Mouse (Mus musculus) megakaryocyte, embryonic 14.5 days (primary cell): Measurements from ENCODE around the gene Vrtn. TPM values are rescaled to one million over a fixed set of nuclear protein-coding genes. Genes with fewer than 3 reads are reported as not detected.

ENCODE experiments used
- H3K27me3 ChIP-seq: replicated peaks from 2 replicates; pipeline ENCODE3; 2012; ENCODE audit warnings: inconsistent platforms
- H3K36me3 ChIP-seq: replicated peaks from 2 replicates; pipeline ENCODE3; 2012; ENCODE audit warnings: low read length, inconsistent platforms, mixed read lengths
- H3K4me1 ChIP-seq: 2 replicates; pipeline ENCODE4 v1.6.1; 2012; ENCODE audit warnings: inconsistent platforms
- H3K4me3 ChIP-seq: replicated peaks from 2 replicates; pipeline ENCODE3; 2012; ENCODE audit warnings: moderate library complexity, mild to moderate bottlenecking, inconsistent platforms
- H3K9me3 ChIP-seq: 2 replicates; pipeline ENCODE4 v1.6.1; 2012; ENCODE audit warnings: inconsistent platforms
- FLI1 ChIP-seq: IDR thresholded peaks from 2 replicates; pipeline ENCODE4 v1.6.1; 2012; ENCODE audit warnings: low read length, inconsistent platforms, mixed read lengths
- GATA1 ChIP-seq: IDR thresholded peaks from 3 replicates; pipeline ENCODE4 v1.6.1; 2012; ENCODE audit warnings: mixed read lengths, low read length, inconsistent platforms, borderline replicate concordance
- polyA plus RNA-seq: library from polyadenylated mRNA; stranded (reverse); fragments of >175 nt; gene quantifications from 2 replicates; pipeline ENCODE4 v1.2.3, GENCODE M21; 2012; ENCODE audit warnings: low replicate concordance; ENCODE audit not compliant: insufficient read depth

Gene Vrtn
- polyA plus RNA-seq = not detected in 2 replicates

DNA sequence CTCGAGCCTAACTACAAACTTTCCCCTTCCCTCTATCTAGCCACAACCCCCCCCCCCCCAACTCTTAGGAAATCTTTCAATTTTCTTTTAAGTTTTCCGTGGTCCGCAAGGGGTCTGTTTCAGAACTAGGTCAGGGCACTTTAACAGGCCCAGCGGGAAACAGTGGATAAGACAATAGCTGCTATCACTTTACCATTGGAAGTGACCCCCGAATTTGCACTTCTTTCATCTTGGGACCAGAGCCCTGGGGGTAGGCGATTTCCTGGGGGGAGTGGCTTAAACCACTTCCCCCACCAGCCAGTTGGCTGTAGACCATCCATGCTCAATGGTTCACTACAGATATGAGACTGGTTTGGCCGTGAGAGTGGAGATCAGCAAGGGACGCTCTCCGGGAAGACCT, at the start of gene Vrtn:
TSS of gene Vrtn (plus strand) at position 366 of the 400 bp plus-strand sequence.
- Histone ChIP-seq H3K27me3 (peaks cover 65% of the 10 kb centered on the region), H3K4me1 (peaks cover 32% of the 10 kb centered on the region), H3K36me3 (no peaks in the 10 kb centered on the region), H3K4me3 (peak within 1 kb of the TSS; percentile 64), H3K9me3 (peaks cover 7% of the 10 kb centered on the region)
- no peak for TF ChIP-seq FLI1
- no peak for TF ChIP-seq GATA1

DNA sequence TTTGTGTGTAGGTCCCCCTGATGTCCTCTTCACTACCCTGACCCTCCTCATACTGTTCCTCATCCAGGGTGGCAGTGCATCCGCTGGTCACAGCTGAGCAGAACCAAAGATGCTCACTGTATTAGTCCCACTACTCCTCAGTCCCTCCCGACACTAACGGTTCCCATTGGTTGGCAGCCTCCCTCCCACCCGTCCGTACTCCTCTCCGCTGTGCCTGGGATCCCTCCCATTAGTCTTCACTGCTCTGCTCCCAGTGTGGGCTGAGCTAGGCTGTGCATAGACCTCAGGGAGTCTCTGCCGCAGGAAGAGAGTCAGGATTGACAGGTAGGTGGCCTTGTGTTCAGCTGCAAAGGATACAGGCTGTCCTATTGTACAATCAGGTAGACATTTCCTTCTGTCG, 42.5 kb upstream of the Vrtn start:
- H3K4me1 ChIP-seq = no peaks in the 10 kb centered on the region; the same call in 1 of the 2 replicates
- H3K9me3 ChIP-seq = no peaks in the 10 kb centered on the region
- H3K27me3 ChIP-seq = peaks cover 48% of the 10 kb centered on the region
- H3K4me3 ChIP-seq = no peak overlapping the region
- H3K36me3 ChIP-seq = peaks cover 10% of the 10 kb centered on the region
- TF ChIP-seq FLI1 (no peak), GATA1 (no peak)

DNA sequence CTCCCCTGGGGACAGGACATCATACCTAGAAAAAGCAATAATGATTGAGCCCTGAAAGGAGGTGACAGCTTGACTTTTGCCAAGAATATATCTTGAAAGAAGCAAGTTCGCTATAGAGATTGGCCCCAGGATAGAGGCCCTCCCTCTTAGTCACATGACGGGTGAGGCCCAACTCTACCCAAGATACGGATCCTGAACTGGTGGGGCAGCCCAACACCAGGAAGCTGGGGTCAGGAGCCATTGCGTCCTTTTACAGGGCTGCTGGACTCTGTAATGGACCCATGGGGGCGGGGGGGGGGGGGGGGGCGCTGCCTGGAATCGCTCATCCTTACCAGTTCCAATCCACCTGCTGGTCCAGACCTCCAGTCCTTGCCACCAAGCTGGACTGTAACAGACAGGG, 36.8 kb upstream of the Vrtn start:
- H3K4me3 ChIP-seq = no peak overlapping the region
- TF ChIP-seq GATA1 = no peak
- TF ChIP-seq FLI1 = no peak
- no peaks in the 10 kb centered on the region for H3K9me3 ChIP-seq
- H3K27me3 ChIP-seq = peaks cover 5% of the 10 kb centered on the region
- peaks cover 48% of the 10 kb centered on the region for H3K36me3 ChIP-seq
- H3K4me1 ChIP-seq = no peaks in the 10 kb centered on the region

DNA sequence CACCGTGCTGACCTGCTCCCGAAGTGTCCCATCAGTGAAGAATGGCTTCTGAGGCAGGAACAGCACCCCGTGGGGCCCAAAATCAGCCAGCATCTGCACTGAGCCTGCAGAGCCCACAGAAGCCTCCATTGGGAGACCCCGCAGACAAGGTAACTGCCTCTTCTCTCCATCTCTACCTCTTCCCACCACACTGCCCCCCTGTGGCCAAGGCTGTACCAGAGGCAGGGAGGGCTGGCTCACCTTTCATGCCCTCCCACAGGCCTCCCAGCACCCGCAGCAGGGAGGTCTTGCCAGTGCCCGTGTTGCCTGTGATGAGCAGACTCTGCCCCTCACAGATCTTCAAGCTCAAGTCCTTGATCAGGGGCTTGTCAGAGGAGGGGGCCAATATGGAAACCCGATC, 35.0 kb upstream of the Vrtn start:
- H3K4me1 ChIP-seq = 0 out of 2 replicates have a peak, but pooled peaks cover 1% of the 10 kb centered on the region
- H3K27me3 ChIP-seq = no peaks in the 10 kb centered on the region
- no peak overlapping the region for H3K4me3 ChIP-seq
- H3K9me3 ChIP-seq = no peaks in the 10 kb centered on the region
- peaks cover 57% of the 10 kb centered on the region for H3K36me3 ChIP-seq
- TF ChIP-seq FLI1 (no peak), GATA1 (no peak)

DNA sequence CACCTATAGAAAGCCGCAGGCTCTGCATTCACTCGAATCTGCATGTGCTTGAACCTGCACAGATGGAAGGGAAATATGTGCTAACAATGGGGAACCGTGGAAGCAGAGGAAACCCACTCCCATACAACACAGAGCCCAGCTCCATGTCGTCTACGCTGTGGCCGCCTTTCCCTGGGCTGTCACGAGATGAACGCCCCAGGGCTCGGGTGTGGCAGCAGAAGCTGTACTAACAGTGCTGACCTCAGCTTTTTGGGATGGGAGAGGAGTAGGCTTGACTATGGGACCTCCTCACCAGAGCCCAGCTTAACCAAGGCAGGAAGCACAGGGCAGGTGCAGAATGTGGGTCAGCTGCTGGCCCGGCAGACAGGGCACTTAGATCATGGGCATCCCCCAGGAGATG, 29.1 kb upstream of the Vrtn start:
- Histone ChIP-seq H3K36me3 (peaks cover 52% of the 10 kb centered on the region), H3K4me3 (no peak overlapping the region), H3K27me3 (no peaks in the 10 kb centered on the region), H3K9me3 (no peaks in the 10 kb centered on the region), H3K4me1 (peaks cover 35% of the 10 kb centered on the region)
- TF ChIP-seq FLI1 = no peak
- TF ChIP-seq GATA1 = no peak

DNA sequence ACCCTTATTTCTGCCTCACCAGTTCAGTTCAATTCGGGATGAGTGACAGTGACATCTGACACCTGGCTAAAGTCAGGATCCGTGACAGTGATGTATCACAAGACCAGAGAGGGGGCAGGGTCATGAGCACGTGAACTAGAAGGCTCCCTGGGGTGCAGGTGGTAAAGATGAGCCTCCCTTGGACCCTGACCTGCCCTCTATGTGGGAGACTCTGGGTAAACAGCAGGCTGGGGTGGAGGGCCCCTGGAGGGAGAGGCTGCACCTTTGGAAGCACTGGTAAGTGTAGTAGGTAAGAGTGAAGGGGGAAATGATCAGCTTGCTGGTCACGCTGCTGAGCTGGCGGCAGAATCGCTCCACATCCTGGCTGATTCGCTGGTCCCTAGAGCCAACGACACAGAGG, 28.3 kb upstream of the Vrtn start:
- no peaks in the 10 kb centered on the region for H3K27me3 ChIP-seq
- TF ChIP-seq GATA1 (no peak), FLI1 (no peak)
- peaks cover 39% of the 10 kb centered on the region for H3K4me1 ChIP-seq
- peaks cover 49% of the 10 kb centered on the region for H3K36me3 ChIP-seq
- no peaks in the 10 kb centered on the region for H3K9me3 ChIP-seq
- H3K4me3 ChIP-seq = no peak overlapping the region

DNA sequence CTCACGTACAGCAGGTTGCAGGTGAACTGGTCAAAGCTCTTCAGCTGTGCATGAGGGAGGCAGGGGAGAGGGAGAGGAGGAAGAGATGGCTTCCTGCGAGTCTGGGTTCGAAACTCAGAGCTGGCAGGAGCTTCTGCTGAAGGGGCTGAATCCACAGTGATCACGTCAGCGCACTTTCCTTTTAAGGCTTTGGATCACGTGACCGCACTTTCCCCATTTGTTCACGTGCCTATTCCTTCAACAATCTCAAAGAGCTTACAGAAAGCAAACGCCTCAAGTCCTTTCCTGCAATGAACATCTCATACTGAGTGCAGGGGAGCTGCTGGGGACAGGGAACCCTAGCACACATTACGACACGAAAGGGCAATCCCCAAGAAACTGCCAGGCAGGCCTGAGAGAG, 26.8 kb upstream of the Vrtn start:
- H3K9me3 ChIP-seq = no peaks in the 10 kb centered on the region
- H3K4me3 ChIP-seq = no peak overlapping the region
- peaks cover 39% of the 10 kb centered on the region for H3K36me3 ChIP-seq
- no peak for TF ChIP-seq FLI1
- H3K4me1 ChIP-seq = peaks cover 42% of the 10 kb centered on the region
- H3K27me3 ChIP-seq = no peaks in the 10 kb centered on the region

DNA sequence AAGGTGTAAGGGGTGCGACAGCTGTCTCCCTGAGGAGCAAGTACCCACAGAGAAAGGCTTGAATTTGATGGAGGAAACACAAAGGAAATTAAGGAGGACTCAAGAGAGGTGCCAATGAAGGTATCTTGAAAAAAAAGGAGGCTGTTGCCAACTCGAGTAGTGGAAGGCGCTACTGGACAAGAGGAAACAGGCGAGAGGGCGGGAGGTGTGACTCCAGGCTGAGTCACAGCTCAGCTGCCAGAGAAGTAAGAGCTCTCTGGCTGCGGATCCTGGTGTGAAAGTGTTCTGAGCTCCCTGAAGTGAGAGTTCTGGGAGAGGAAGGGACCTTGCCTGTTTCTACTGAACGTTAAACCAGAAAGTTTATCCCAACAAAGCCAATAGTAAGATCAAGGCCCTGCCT, 26.3 kb upstream of the Vrtn start:
- peaks cover 35% of the 10 kb centered on the region for H3K36me3 ChIP-seq
- peaks cover 42% of the 10 kb centered on the region for H3K4me1 ChIP-seq
- TF ChIP-seq FLI1 (no peak), GATA1 (no peak)
- H3K27me3 ChIP-seq = no peaks in the 10 kb centered on the region
- H3K4me3 ChIP-seq = no peak overlapping the region
- H3K9me3 ChIP-seq = no peaks in the 10 kb centered on the region

DNA sequence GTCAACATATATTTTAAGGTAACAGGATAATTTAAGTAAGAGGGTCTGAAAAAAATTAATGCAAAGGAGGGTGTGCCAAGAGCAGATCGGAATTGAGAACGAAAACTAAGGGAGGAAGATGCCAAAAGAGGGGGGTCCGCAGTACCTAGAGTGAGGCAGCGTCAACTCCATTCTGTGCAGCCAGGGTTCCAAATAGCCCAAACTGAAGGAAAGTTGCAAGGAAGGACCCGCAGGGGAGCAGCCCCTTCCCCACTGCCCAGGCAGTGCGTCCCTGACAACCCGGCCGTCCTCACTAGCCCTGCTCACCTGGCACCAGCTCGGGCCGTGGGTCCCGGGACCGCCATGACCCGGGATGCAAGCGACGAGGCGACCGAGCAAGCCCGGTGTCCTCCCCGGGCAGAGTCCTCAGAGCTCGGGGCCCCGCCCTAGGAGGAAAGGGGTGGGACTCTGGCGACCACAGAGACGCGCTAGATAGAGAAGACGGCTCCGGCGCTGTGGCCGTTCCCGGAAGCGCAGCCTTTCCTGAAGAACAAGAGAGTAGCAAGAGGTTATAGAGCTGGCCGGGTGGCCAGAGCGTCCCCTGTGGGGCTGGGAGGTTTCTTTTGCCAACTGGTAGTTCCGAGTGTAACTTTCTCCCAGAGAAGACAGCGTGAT, 23.7 kb upstream of the Vrtn start, which contains the start of gene Abcd4:
TSS of gene Abcd4 (minus strand) at position 437 of the 654 bp plus-strand sequence.
- Histone ChIP-seq H3K9me3 (no peaks in the 10 kb centered on the region), H3K4me1 (peaks cover 49% of the 10 kb centered on the region), H3K4me3 (peak within 1 kb of the TSS; percentile 97), H3K27me3 (no peaks in the 10 kb centered on the region), H3K36me3 (peaks cover 19% of the 10 kb centered on the region)
- TF ChIP-seq GATA1 (no peak), FLI1 (no peak)

DNA sequence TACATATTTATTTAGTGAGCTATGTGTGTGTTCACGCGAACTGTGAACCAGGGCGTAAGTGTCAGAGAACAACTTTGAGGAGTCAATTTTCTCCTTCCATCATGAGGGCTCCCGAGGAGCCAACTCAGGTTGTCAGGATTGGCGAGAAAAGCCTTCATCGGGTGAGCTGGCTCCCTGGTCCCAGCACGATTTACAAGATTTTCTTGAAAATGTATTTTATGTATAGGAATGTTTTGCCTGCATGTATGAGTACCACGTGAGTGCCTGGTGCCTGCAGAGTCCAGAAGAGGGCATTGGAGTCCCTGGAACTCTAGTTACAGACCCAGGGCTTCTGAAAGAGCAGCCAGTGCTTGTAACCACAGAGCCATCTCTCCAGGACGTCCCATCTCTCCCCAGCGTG, 23.2 kb upstream of the Vrtn start:
- H3K9me3 ChIP-seq = no peaks in the 10 kb centered on the region
- no peaks in the 10 kb centered on the region for H3K27me3 ChIP-seq
- H3K36me3 ChIP-seq = peaks cover 14% of the 10 kb centered on the region
- H3K4me1 ChIP-seq = peaks cover 49% of the 10 kb centered on the region
- H3K4me3 ChIP-seq = peak overlapping the region; percentile 97
- TF ChIP-seq GATA1 = no peak
- no peak for TF ChIP-seq FLI1
